Mouse (Mus musculus): ENCODE results near the gene Palld.

- TF ChIP-seq POU5F1 (IDR thresholded peaks at IDR 0.05; ENCODE audit: borderline replicate concordance, low read length), result no peak
- TF ChIP-seq CTCF (conservative IDR thresholded peaks at IDR 0.05; ENCODE audit: low read length), result no peak
- TF ChIP-seq NANOG (IDR thresholded peaks at IDR 0.05; ENCODE audit: borderline replicate concordance, low read length), result no peak
These were observed 204.6 kb downstream of the Palld start for GRCm38 (mm10) chr8:61697728-61698385.

All from E14TG2a.4 (cell line).